Mouse (Mus musculus) CH12F3 (cell line): ENCODE measurements around the gene Lrrc49.

Source experiments
- in situ Hi-C: fragments of 300-500 bp; cut with MboI; formaldehyde crosslinking; loops from 2 replicates; pipeline ENCODE4 v1.14.3; 2020; ENCODE audit warnings: low sequenced_read_pairs

The Lrrc49 gene

GRCm38 (mm10) chr9:60601936-60602335 is 86.0 kb downstream of the Lrrc49 start:
- in situ Hi-C loops, result no loop called here

- in situ Hi-C loops, result no loop called here
Measured at GRCm38 (mm10) chr9:60600273-60600672, 87.7 kb downstream of the Lrrc49 start.

GRCm38 (mm10) chr9:60599489-60599888 is 88.5 kb downstream of the Lrrc49 start:
- in situ Hi-C loops, result no loop called here

- in situ Hi-C loops, result no loop called here
Measured at GRCm38 (mm10) chr9:60595406-60595805, 92.6 kb downstream of the Lrrc49 start.

- in situ Hi-C loops, result no loop called here
Measured at GRCm38 (mm10) chr9:60592974-60593373, 95.0 kb downstream of the Lrrc49 start.

- in situ Hi-C loops, result no loop called here
Measured at GRCm38 (mm10) chr9:60592363-60592762, 95.6 kb downstream of the Lrrc49 start.

GRCm38 (mm10) chr9:60590871-60591624 is 96.9 kb downstream of the Lrrc49 start:
- in situ Hi-C loops, result no loop called here

GRCm38 (mm10) chr9:60588914-60589313 is 99.0 kb downstream of the Lrrc49 start:
- in situ Hi-C loops, result no loop called here

- in situ Hi-C loops, result no loop called here
Measured at GRCm38 (mm10) chr9:60586920-60587319, 101.0 kb downstream of the Lrrc49 start.

- in situ Hi-C loops, result no loop called here
Measured at GRCm38 (mm10) chr9:60585206-60585605, 102.8 kb downstream of the Lrrc49 start.

GRCm38 (mm10) chr9:60582553-60582952 is 105.4 kb downstream of the Lrrc49 start:
- in situ Hi-C loops, result no loop called here

- in situ Hi-C loops, result no loop called here
Measured at GRCm38 (mm10) chr9:60573011-60573410, 114.9 kb downstream of the Lrrc49 start.

- in situ Hi-C loops, result no loop called here
Measured at GRCm38 (mm10) chr9:60571725-60572124, 116.2 kb downstream of the Lrrc49 start.

- in situ Hi-C loops, result no loop called here
Measured at GRCm38 (mm10) chr9:60571041-60571440, 116.9 kb downstream of the Lrrc49 start.

GRCm38 (mm10) chr9:60569366-60569765 is 118.6 kb downstream of the Lrrc49 start:
- in situ Hi-C loops, result no loop called here

GRCm38 (mm10) chr9:60563809-60564208 is 124.1 kb downstream of the Lrrc49 start:
- in situ Hi-C loops, result no loop called here

GRCm38 (mm10) chr9:60562443-60563371 is 125.3 kb downstream of the Lrrc49 start:
- in situ Hi-C loops, result no loop called here

- in situ Hi-C loops, result no loop called here
Measured at GRCm38 (mm10) chr9:60561641-60562289, 126.2 kb downstream of the Lrrc49 start.

- in situ Hi-C loops, result no loop called here
Measured at GRCm38 (mm10) chr9:60558507-60558906, 129.5 kb downstream of the Lrrc49 start.

GRCm38 (mm10) chr9:60551238-60551637 is 136.7 kb downstream of the Lrrc49 start:
- in situ Hi-C loops, result no loop called here

GRCm38 (mm10) chr9:60548182-60548581 is 139.8 kb downstream of the Lrrc49 start:
- in situ Hi-C loops, result no loop called here
